Comparison of ENCODE assay signal across 8 mouse cellular contexts in genomic region chr19:9134746-9135511, GRCm38 (mm10). TPM values are rescaled to one million over a fixed set of nuclear protein-coding genes. Genes with fewer than 3 reads are reported as not detected.
DNase-seq lines count a peak whose midpoint lies in the region; ATAC-seq and TF ChIP-seq lines count a peak whose summit lies in the region.

No protein-coding gene starts in this region.

- H3K9me3 ChIP-seq in ES-E14 (ENCODE audit: control insufficient read depth, insufficient read depth, low read depth, low read length), result no peaks in the 10 kb centered on the region
- no peaks in the 10 kb centered on the region for H3K9me3 ChIP-seq in heart, embryonic 15.5 days (replicated peaks)

- H3K27me3 ChIP-seq in heart, embryonic 15.5 days, result no peaks in the 10 kb centered on the region

- H3K27ac ChIP-seq in ES-E14 (ENCODE audit: insufficient read depth, low read depth, low read length, poor library complexity, severe bottlenecking), result no peak overlapping the region
- peak overlapping the region; percentile 61; the same call in 1 of the 2 replicates for H3K27ac ChIP-seq in heart, embryonic 15.5 days

- peak overlapping the region; percentile 98 for H3K4me2 ChIP-seq in heart, embryonic 15.5 days

- peak overlapping the region; percentile 81 for H3K9ac ChIP-seq in ES-E14 (ENCODE audit: insufficient read depth, low read depth, low read length, poor library complexity, severe bottlenecking)
- peak overlapping the region; percentile 86 for H3K9ac ChIP-seq in heart, embryonic 15.5 days

- WGBS in heart, embryonic 15.5 days, result 1% methylated on average over 35 of the region's 37 CpGs

- H3K4me3 ChIP-seq in ES-E14 (ENCODE audit: insufficient read depth in 1 of 2, low read depth in 1 of 2, low read length in 2 of 2, poor library complexity in 1 of 2, severe bottlenecking in 1 of 2), result peak overlapping the region; percentile 80 to 83
- H3K4me3 ChIP-seq in heart, embryonic 15.5 days, result peak overlapping the region; percentile 89

- in situ Hi-C loops in ES-E14 (cut with MboI; ENCODE audit: low sequenced_read_pairs in 2 of 2, unreplicated experiment in 2 of 2), result no loop called here

- H3K4me1 ChIP-seq in ES-E14 (ENCODE audit: control insufficient read depth in 2 of 2, insufficient read depth in 2 of 2, low read length in 2 of 2, poor library complexity in 1 of 2), result no peaks in the 10 kb centered on the region; a peak in 1 of 4 replicates
- peaks cover 20% of the 10 kb centered on the region for H3K4me1 ChIP-seq in heart, embryonic 15.5 days (replicated peaks)

- peak; percentile 56; the same call in 1 of the 2 replicates for ATAC-seq in heart, embryonic 15.5 days (replicated peaks; ENCODE audit: insufficient number of reproducible peaks, insufficient read depth, low FRiP score, low read depth)
- ATAC-seq in megakaryocyte progenitor cell, adult 5-6 weeks (replicated peaks; ENCODE audit: poor library complexity), result peak; percentile 36

- H3K36me3 ChIP-seq in ES-E14 (ENCODE audit: control insufficient read depth, insufficient read depth, low read length, poor library complexity, severe bottlenecking), result peaks cover 4% of the 10 kb centered on the region
- no peaks in the 10 kb centered on the region; the same call in 1 of the 2 replicates for H3K36me3 ChIP-seq in heart, embryonic 15.5 days

- DNase-seq in B cell, adult 2 months, result peak; percentile 73 to 77
- DNase-seq in ES-E14 (ENCODE audit: low read depth, low spot score) (no peak), MN1 (ENCODE audit: low spot score) (no peak)
- DNase-seq in cerebellum, postnatal 36 days, result peak; percentile 54 to 63
- DNase-seq in kidney, postnatal 25 days, result peak; percentile 28 to 52
- peak; percentile 36 to 42 for DNase-seq in spleen, postnatal 36 days (ENCODE audit: low spot score in 2 of 2)

TF ChIP-seq in ES-E14, 5 proteins besides CTCF, POLR2A, EP300 and RAD21:
- TF ChIP-seq ZNF384 (IDR thresholded peaks at IDR 0.05; ENCODE audit: low read depth, low read length) (no peak), MAFK (IDR thresholded peaks at IDR 0.05; ENCODE audit: insufficient read depth, low read depth, low read length) (no peak), HCFC1 (IDR thresholded peaks at IDR 0.05; ENCODE audit: borderline replicate concordance, insufficient read depth, low read length) (no peak), ZC3H11A (IDR thresholded peaks at IDR 0.05; ENCODE audit: borderline replicate concordance, low read depth, low read length) (no peak), CHD2 (IDR thresholded peaks at IDR 0.05; ENCODE audit: low read depth, low read length) (no peak)

RNA-seq across cellular contexts. Expression of gene Asrgl1, which starts 0.5 kb away (rescaled TPM):
- 14.4 and 17.2 TPM in 2 replicates for total RNA-seq in ES-E14 (2012; rRNA removed)
- polyA plus RNA-seq in heart, embryonic 15.5 days (2015; fragmentation: Nextera tagmentation; extraction: Ambion mirVana), result 15.4 and 16.1 TPM in 2 replicates
- total RNA-seq in megakaryocyte progenitor cell, adult 5-6 weeks (2015), result 26.8 and 31.4 TPM in 2 replicates
- 22.7 and 26.7 TPM in 2 replicates for total RNA-seq in megakaryocyte progenitor cell, adult 5-6 weeks (2017)

RNA-seq across cellular contexts. Expression of gene Scgb1a1, which starts 47.2 kb away (rescaled TPM):
- total RNA-seq in ES-E14 (2012; rRNA removed), result not detected in 2 replicates
- polyA plus RNA-seq in heart, embryonic 15.5 days (2015; fragmentation: Nextera tagmentation; extraction: Ambion mirVana), result 0.30 and 0.44 TPM in 2 replicates
- not detected in 2 replicates for total RNA-seq in megakaryocyte progenitor cell, adult 5-6 weeks (2015)
- not detected in 2 replicates for total RNA-seq in megakaryocyte progenitor cell, adult 5-6 weeks (2017)

Comparison
In these comparisons a context has a peak if more than half of its experiments do, and no peak if none do; other contexts are left out.
1. DNase-seq: peak in B cell, adult 2 months (2 of 2), cerebellum, postnatal 36 days (2 of 2), kidney, postnatal 25 days (2 of 2) and spleen, postnatal 36 days (2 of 2); none in ES-E14 (single experiment) and MN1 (single experiment).